Mouse (Mus musculus) kidney, adult 2 months (tissue): ENCODE measurements around the gene Gpsm1.

Experiments used
- CTCF ChIP-seq: fragments of 200-500 bp; conservative IDR thresholded peaks from 2 replicates; pipeline ENCODE4 v1.5.1; 2011; ENCODE audit warnings: low read depth, mild to moderate bottlenecking, control low read depth, low read length, moderate library complexity, mixed read lengths; ENCODE audit not compliant: insufficient read depth, insufficient read length
- POLR2A ChIP-seq: fragments of 200-500 bp; IDR thresholded peaks from one replicate; pipeline ENCODE4 v1.6.1; 2011; ENCODE audit warnings: low read depth, low read length, control low read depth

DNA sequence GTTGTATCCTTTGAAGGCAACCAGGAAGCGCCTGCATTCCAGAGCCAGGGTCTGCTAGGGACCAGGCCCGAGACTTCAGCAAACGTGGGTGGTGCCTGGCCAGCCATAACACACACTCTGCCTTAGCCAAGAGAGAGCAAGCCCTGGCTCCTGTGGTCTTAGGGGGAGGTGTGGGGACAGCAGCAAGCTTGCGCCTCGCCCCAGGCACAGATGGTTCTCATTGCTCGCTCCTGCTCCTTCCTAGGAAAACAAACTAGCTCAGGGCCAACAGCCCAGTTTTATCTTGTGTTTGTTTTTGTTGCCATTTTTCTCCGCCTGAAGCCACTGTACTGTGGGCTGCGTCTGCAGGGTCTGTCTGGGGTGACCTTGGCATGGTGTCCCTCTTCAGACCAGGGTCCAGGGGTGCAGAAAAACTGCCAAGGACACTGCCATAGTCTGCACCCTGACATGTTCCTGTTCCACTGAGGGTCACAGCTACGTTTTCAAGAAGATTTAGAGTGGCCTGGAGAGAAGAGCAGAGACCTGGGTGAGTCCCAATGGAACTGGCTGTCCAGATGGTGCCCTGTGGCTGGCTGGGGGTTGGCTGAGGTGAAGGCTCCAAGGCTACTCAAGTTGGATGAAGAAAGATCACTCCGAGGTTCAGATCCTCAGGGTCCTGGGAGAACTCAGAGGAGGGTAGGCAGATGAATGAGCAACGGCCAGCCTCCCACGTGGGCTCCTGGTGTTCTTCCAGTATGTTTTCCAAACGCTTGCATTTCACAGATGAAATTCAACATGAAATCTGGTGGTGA, 839 bp upstream of the Gpsm1 start:
- TF ChIP-seq CTCF = no peak
- no peak for TF ChIP-seq POLR2A
